Mouse (Mus musculus) B cell, adult 2 months (primary cell): ENCODE data around the gene Hbs1l.

ENCODE experiments used
- DNase-seq, 2 experiments: peaks; one replicate each; pipeline ENCODE4 v3.0.0; 2022

Gene Hbs1l

GRCm38 (mm10) chr10:21313732-21314131 lies 18.0 kb downstream of the Hbs1l start:
- peak in 1 of 2 experiments; percentile 33 for DNase-seq

GRCm38 (mm10) chr10:21316123-21316522 lies 20.3 kb downstream of the Hbs1l start:
- no peak for DNase-seq

- DNase-seq: no peak
These were observed 22.5 kb downstream of the Hbs1l start for GRCm38 (mm10) chr10:21318250-21318649.

GRCm38 (mm10) chr10:21318996-21319395 lies 23.2 kb downstream of the Hbs1l start:
- DNase-seq: no peak

- DNase-seq: no peak
These were observed 24.8 kb downstream of the Hbs1l start for GRCm38 (mm10) chr10:21320601-21321000.

GRCm38 (mm10) chr10:21326352-21326751 lies 30.6 kb downstream of the Hbs1l start:
- no peak for DNase-seq

GRCm38 (mm10) chr10:21327605-21328135 lies 31.9 kb downstream of the Hbs1l start:
- DNase-seq: no peak

- DNase-seq: no peak
These were observed 38.7 kb downstream of the Hbs1l start for GRCm38 (mm10) chr10:21334349-21335105.

GRCm38 (mm10) chr10:21335534-21335933 lies 39.8 kb downstream of the Hbs1l start:
- no peak for DNase-seq

- peak; percentile 68 to 70 for DNase-seq
These were observed 41.4 kb downstream of the Hbs1l start for GRCm38 (mm10) chr10:21337191-21337590.

GRCm38 (mm10) chr10:21341706-21342105 lies 45.9 kb downstream of the Hbs1l start:
- no peak for DNase-seq

- no peak for DNase-seq
These were observed 46.7 kb downstream of the Hbs1l start for GRCm38 (mm10) chr10:21342331-21343005.

GRCm38 (mm10) chr10:21347332-21347731 lies 51.6 kb downstream of the Hbs1l start:
- DNase-seq: no peak

- DNase-seq: no peak
These were observed 53.7 kb downstream of the Hbs1l start for GRCm38 (mm10) chr10:21349449-21349848.

GRCm38 (mm10) chr10:21349946-21350345 lies 54.2 kb downstream of the Hbs1l start:
- DNase-seq: no peak

GRCm38 (mm10) chr10:21350531-21351515 lies 55.0 kb downstream of the Hbs1l start:
- DNase-seq: no peak

- no peak for DNase-seq
These were observed 56.0 kb downstream of the Hbs1l start for GRCm38 (mm10) chr10:21351766-21352165.

GRCm38 (mm10) chr10:21353890-21354289 lies 58.1 kb downstream of the Hbs1l start:
- no peak for DNase-seq

GRCm38 (mm10) chr10:21354506-21354905 lies 58.7 kb downstream of the Hbs1l start:
- no peak for DNase-seq

GRCm38 (mm10) chr10:21357986-21358385 lies 62.2 kb downstream of the Hbs1l start:
- no peak for DNase-seq

- no peak for DNase-seq
These were observed 63.3 kb downstream of the Hbs1l start for GRCm38 (mm10) chr10:21359086-21359485.

- no peak for DNase-seq
These were observed 66.1 kb downstream of the Hbs1l start for GRCm38 (mm10) chr10:21361871-21362270.

GRCm38 (mm10) chr10:21363297-21363696 lies 67.5 kb downstream of the Hbs1l start:
- no peak for DNase-seq
